Mouse (Mus musculus) ES-CJ7 (cell line): ENCODE data around the gene Cmtm1.
"Not testable (repeated sequence)": the region's sequence is repeated elsewhere in the genome, so short reads cannot be mapped to it uniquely, and the experiment has no call there.

Source experiments
- DNase-seq: peaks from one replicate; pipeline ENCODE4 v3.0.0; 2011; ENCODE audit warnings: low read depth, low spot score

Gene Cmtm1

DNA sequence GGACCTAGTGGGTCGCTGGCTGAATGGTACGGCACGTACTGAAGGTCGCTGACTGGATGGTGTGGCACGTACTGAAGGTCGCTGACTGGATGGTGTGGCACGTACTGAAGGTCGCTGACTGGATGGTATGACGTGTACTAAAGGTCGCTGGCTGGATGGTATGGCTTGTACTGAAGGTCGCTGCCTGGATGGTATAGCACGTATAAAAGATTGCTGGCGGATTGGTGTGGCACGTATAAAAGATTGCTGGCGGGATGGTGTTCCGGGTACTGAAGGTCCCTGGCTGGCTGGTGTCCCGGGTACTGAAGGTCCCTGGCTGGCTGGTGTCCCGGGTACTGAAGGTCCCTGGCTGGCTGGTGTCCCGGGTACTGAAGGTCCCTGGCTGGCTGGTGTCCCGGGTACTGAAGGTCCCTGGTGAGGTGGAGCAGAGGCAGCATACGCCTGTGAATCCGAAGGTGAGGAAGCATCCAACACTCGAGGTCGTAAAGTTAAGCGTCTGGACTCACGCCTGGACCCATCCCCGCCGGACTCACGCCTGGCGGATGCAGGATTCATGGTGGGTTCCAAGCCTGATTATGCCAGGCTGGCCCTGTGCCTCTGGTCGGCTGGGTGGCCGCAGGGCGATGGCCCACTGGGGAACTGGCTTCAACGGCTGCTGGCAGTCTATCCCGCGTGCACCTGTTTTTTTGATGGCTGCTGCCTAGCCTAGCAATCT is at the start of gene Cmtm1, which contains the start of gene Gm45711:
TSS of gene Cmtm1 (minus strand) at position 705 of the 715 bp plus-strand sequence.
TSS of gene Gm45711 (minus strand) at position 641 of the 715 bp plus-strand sequence.
- peak; percentile 27 for DNase-seq

DNA sequence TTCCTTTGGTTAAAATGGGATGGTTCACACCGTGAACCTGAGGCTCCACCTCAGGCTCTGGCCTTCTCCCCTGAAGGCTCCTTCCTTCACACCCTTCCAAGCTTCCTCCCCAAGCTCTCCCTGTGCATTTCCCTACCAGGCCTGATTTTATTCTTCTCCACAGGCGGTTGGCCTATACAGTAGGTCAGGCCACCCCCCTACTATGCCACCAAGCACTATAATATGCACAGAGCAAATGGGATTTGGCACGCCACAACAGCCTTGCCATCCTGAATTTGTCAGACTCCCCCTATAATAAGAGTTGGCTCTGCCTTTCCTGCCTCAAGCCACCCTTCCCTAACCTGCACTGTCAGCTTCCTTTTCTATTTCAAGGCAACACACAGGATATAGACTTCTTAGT is 48.7 kb upstream of the Cmtm1 start:
- no peak for DNase-seq

DNA sequence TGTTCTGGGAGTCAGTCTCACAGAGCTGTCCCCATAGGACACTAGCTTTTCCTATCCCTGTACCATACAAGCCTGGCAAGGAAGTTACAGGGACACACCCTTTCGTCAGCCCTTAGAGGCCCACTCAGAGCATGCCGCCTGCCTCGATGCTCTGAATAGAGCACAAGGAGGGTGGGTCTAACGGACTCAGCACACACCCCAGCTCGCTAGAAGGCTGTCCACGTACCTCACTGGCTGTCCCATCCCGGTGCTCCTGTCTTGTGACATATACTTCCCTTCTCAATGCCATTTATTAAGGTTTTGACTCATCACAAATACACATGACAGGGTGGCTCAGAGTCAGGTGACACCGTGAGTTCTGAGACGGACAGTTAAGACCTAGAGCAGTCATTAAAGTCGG is 44.6 kb upstream of the Cmtm1 start:
- DNase-seq = no peak

DNA sequence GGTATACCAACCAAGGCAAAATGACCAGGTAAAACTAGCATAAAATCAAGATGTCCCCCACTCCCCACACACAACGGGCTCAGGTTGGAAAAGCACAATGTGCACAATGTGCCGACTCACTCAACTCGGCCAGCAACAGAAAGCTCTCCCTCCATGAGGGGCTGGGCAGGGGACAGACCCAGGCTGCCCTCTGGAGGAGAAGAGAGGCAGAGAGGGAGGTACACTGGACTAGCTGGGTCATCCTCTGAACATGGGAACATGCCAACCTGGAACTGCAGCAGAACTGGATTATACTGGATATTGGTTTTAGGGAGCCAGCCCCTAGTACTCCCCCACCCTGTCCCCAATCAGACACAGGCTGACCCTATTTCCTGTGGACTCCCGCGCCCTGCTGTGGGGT is 43.2 kb upstream of the Cmtm1 start:
- DNase-seq = no peak

DNA sequence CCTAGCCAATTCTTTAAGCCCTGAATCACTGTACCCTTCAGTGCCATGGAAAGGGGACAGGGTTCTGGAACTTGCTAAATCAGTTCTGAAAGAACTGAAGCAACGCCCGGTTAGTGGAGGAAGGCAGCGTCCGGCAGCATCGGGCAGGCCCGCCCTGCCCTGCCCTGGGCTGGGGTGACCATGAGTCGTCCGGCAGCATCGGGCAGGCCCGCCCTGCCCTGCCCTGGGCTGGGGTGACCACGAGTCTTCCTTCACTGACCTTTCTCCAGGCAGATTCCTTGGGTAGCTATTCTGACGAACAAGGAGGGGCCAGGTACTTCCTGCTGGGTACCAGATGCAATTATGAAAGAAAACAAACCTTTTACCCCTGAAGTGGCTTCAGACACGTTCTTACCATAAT is 40.1 kb upstream of the Cmtm1 start:
- DNase-seq = no peak

DNA sequence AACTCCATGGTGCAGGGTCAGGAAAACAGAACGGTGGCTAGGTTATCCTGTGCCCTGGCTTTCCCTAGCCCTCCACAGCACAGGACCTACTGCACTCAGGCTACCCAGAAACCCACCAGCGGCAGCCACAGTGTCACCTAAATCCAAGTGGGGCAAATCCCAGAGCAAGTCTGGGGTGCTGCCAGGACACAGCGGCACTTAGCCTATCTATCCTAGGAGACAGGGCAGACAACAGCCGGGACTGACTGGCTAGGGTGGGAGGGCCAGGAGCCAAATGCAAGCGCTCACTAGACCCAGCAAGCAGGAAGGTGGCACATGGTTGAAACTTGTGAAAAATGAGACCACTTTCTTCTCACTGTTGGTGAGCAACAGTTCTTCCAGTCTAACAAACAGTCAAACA is 39.0 kb upstream of the Cmtm1 start:
- DNase-seq = no peak

DNA sequence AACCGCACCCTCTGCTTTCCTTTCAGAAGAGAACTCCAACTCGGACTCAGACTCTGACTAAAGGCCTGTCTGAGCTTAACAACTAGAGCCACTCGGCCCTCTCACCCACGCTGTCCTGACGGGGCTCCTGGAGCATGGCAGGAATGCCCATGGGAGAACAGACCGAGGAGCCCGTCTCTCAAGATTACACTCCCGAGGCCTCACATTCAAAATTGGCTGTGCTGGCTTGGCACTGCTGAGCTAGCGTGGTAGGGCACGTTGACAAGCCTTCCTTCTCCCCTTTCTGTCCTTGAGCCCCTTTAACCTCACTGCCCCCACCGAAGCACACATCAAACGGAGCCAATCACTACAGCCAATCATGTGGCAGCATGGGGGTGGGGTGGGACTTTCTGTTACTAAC is 36.8 kb upstream of the Cmtm1 start:
- no peak for DNase-seq

DNA sequence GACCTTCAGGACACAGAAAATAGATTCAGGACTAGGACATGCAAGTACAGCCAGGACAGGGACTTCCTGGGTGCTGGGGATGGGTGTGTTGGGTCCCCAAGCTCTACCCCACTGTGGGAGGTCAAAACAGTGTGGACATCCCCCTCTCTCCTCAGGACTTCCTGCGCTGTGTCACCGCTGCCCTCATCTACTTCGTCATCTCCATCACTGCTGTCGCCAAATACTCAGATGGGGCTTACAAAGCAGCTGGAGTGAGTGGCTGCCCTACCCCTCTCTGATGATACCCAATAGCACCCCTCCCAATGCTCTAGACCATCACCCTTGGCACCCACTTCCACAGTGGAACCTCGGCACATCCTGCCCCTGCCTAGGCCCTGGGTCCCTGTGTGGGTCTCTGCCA is 34.7 kb upstream of the Cmtm1 start:
- no peak for DNase-seq

DNA sequence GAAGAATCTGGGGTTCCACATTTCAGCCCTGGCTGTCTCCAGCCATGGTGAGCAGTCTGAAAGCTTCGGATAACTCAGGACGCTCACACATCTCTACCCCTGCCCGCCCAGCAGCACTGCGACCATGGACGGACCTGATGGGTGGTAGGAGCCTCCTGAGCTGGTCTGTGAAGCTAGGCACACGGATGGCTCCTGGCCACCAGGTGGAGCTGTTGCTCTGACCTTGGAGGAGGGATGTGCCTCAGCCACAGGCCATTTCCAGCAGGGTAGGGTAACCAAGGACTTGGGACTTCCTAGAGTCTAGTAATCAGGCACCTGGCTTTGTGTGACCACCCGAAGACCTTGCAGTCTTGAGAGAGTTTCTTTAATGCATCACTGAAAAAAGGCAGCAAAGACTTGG is 34.0 kb upstream of the Cmtm1 start:
- peak; percentile 92 for DNase-seq

DNA sequence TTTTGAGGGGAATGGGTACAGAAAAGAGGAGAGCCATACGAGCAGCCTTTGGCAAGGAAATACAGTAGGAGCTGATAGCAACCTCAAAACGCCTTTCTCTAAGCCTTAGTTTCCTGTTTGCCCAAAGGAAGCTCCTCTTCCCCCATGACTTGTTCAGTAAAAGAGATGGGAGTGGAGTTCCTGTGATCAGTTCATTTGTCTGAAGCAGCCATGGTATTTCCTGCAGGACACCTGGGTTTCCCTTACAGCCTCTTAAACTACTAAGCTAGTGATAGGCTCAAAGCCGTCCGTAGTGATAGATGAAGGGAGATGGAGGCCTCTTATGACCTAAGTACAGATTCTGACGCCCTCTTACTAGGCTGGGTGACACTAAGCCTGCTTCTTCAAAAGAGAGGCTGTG is 32.5 kb upstream of the Cmtm1 start:
- no peak for DNase-seq

DNA sequence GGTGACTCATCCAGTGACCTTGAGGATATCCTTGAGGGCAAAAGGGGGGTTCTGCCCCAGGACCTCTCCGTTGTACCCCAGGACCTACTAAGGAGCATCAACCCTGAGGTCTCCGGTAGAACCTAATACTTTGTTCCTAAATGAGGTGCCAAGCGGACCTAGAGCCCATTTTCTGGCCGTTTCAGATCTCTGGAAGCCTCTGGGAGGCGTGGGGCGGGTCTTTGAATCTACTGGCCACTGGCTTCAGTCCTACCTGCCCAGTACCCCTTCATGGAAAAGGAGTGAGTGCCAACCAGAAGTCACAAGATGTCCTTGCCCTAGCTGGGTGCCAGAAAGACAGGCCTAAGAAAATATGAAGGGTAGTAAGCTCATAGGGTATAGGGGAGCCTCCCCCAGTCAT is 31.7 kb upstream of the Cmtm1 start:
- DNase-seq = no peak

DNA sequence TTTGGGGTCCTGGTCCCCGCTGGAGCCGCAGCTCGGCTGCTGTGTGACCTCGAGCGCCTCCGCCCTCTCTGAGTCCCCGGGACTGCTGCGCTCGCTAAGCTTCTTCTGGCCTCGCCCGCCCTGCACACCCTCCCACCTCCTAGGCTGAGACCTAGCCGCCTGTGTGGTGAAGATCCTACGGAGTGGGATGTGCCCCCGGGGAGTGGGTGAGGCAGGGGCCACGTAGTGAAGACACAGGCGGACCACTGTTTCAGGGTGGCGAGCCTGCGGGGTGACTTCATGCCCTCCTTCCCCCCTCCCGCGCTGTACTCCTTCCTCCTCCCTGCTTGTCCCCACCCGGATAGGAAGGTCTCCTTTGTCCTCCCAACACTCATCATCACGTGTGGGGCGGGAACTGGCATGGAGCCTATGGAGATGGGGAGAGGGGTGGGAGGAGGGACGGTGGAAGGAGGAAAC is 31.2 kb upstream of the Cmtm1 start:
- peak; percentile 85 for DNase-seq

DNA sequence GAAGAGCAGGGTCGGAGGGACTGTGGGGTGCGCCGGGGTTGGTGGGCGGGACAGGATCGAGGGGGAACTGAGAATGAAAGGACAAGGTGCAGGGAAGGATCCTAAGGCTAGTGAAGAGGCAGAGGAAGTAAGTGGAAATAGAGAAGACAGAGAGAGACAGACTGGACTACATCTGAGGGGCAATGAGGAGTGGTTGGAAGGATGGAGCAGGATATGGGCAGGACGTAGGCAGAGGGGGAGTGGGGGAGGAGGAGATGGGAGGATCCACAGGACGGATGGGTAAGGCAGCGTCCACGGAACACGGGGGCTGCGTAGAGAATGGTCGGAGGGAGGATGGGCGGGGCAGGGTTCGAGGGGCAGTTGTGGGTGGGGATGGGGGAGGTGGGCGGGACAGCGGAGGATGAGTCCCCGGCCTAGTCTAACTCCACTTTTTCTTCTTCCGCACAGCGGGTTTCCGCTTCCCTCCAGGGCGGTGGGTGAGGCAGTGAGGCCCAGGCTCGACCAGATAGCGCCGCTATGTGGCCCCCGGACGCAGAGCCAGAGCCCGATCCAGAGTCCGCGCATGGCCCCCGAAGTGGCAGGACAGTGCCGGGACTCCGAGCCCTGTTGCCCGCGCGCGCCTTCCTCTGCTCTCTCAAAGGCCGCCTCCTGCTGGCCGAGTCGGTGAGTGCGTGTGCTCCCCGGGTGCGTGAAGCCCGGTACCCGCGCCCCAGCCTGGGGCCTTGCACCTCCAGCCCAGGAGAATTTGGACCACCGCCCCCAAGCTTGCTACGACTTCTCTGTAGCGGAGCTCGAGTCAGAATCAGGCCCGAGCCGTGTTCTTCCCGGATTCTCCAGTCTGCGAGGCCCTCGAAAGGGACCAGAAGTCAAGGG is 30.5 kb upstream of the Cmtm1 start:
- DNase-seq = peak; percentile 82

DNA sequence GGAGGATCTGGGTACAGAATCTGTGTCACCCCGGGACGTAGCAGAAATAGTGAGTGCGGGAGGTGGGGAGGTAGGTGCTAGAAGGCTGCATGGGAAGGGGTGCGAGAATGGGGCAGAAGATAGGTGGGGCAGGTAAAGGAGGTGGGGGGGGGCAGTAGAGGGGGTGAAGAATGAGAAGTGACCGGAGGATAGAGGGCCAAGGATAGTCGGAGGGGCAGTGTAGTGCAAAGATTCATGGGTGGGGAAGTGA is 30.0 kb upstream of the Cmtm1 start:
- DNase-seq = no peak

DNA sequence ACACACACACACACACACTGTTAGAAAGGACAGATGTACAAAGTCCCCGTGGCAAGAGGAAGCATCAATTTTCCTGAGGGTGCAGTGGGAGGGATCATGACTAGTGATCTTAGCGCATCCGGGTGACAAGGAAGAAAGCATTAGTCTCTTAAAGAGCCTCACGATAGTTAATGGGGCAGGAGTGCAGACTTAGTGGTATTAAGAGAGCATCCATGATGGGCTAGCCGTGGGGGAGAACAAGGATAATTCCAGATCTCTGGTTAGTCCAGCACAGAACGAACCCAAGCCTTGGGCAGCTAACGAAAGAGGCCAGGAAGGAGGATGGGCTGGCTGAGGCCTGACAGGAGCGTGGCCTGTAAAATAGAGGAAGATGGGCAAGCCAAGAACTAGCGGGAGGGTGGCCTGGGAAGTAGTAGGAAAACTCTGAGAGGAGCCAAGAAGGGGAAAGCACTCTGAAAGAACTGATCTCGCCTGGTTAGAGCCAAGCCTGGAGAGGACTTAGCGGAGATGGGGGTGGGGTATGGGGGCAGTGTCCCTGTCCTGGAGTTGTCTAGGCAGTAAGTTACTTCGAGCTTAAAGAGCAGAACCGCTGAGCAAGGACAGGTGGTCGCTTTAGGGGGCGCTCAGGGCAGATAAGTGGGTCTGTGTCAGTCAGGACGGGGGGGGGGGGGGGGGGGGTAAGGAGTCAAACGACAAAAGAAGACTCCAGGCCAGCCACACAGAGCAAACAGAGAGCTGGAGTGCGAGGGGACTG is 29.5 kb upstream of the Cmtm1 start, which contains the start of gene Cmtm3:
TSS of gene Cmtm3 (plus strand) at position 182 of the 754 bp plus-strand sequence.
- peak; percentile 33 for DNase-seq

DNA sequence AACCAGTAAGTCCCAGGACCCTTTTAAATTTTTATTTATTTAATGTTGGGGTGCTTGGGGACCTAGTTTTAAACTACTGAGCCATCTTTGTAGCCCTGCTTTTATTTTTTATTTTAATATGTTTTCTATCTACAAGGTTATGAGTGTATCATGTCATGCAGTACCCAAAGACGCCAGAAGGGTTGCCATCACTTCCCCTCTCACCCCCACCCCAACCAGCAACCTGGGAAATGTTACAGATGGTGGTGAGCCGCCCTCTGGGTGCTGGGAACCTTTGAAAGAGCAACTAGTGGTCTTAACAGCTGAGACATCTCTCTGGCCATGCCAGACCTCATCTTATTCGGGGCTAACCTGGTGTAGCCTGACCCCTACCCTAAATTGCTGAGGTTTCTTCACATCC is 27.9 kb upstream of the Cmtm1 start:
- no peak for DNase-seq

DNA sequence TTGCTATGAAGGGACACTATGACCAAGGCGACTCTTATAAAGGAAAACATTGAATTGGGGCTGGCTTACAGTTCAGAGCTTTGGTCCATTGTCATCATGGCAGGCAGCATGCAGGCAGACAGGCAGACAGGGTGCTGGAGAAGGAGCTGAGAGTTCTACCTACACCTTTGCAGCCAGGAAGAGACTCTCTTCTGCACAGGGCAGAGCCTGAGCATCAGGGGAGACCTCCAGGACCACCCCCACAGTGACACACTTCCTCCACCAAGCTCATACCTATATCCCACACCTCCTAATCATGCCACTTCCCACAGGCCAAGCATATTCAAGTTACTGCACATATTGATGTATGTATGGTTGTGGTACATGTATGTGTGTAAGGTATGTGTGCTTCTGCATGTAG is 26.9 kb upstream of the Cmtm1 start:
- DNase-seq = no peak

DNA sequence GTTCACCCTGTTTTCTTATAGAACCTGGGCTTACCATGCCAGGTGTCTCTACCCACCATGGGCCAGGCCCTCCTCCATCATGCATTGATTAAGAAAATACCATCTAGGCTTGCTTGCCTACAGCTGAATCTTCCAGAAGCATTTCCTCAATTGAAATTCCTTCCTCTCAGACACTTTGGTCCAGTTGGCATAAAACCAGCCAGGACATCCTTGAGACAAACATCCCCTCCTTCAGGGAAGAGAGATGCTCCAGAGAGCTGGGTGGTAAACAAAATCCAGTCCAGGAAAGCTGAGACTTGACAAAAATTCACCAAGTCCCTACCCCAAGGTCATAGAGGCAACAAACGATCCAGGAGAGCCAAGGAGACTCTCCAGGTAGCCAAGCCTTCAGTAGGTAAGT is 24.3 kb upstream of the Cmtm1 start:
- DNase-seq = no peak

DNA sequence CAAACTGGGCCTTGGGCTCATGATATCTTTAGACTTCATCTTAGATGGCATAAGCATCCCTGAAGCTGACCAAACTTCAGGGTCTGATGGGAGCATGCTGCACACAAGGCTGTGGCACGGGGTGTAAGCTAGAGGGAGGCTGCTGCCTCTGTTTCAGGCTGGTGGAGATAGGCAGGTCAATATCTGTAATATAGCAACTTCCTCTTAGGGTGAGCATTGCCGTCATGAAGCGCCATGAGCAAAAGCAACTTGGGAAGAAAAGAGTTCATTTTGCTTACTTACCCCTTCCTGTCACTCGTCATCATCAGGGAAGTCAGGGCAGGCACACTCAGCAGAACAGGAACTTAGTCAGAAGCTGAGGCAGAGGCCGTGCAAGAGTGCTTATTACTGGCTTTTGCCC is 23.8 kb upstream of the Cmtm1 start:
- no peak for DNase-seq

DNA sequence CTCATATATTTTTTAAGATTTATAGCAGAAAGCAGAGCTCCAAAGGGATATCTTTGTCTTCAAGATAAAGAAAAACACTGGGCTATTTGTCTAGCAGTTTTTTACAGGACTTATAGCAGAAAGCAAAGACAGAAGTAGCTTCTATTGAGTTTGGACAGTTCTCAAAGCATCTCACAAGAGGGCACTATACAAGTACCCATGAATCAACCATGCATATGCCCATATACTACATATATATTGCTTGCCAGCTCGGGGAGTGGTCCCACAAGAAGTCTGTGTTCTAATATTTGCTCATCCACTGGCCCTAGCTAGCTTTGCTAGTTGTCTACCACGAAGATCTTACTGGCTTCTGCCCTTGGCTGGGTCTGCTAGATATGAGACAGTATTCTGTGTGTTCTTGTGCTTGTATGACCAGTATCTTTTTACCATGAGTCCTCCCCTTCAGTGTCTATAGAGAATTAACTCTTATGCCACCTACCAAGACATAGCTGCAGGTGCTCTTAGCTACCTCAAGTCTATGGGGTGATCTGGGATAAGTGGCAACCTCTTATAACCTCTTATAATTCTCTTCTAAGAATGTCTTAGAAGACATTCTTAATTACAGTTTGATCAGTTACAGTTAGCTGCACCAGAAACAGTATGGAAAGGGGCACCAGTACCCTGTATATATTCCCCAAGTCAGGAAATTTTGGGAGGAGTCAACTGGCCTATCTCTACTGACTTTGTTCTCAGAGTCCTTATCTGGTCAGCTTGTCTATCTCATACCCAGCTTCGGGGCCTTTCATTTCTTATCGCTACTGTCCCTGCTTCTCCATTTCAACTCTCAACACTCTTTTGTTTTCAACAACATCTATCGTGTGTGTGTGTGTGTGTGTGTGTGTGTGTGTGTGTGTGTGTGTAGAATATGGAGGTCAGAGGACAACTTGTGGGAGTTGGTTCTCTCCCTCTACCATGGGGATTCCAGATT is 23.0 kb upstream of the Cmtm1 start:
- DNase-seq = no peak

DNA sequence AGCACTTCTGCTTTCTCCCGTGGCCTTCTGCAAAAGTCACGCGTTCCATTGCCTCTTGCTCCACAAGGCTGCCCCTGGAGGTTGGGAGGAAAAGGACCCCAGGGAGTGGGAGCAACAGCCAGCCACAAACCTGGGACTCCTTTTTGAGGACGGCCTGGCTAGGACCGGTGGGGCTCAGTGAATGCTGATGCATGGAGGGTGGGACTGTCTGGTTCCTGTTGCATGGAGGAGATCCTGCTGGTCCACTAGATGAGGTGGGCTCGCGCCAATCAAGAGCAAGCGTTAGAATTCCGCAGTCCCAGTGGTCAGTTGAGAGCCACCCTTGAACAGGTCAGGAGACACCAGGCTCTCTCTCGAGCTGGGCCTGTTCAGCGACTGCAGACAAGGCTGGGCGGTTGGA is 12.0 kb upstream of the Cmtm1 start, which contains the start of gene Cmtm2b:
TSS of gene Cmtm2b (plus strand) at position 301 of the 400 bp plus-strand sequence.
- DNase-seq = not testable (repeated sequence)
